Mouse (Mus musculus) left cerebral cortex, adult 18-20 months (tissue): ENCODE data around the gene Gm21828. TPM values are rescaled to one million over a fixed set of nuclear protein-coding genes. Genes with fewer than 3 reads are reported as not detected.
"Not testable (repeated sequence)": the region's sequence is repeated elsewhere in the genome, so short reads cannot be mapped to it uniquely, and the experiment has no call there.

Source experiments
- DNase-seq, 2 experiments: peaks; one replicate each; pipeline ENCODE4 v3.0.0; 2021 to 2022; ENCODE audit warnings: low spot score in 2 of 2, mixed read lengths in 1 of 2
- long read RNA-seq, 2 experiments: library from polyadenylated mRNA; stranded (forward); transcript quantifications; one replicate each; pipeline ENCODE4 v2.0.0; 2021
- total RNA-seq, 2 experiments: library from RNA; stranded (reverse); gene quantifications; 2 replicates each; pipeline ENCODE4 v1.2.3; 2021

The Gm21828 gene
- not detected for total RNA-seq
- long read RNA-seq, experiment 1: 0 reads
- long read RNA-seq, experiment 2: 0 reads

DNA sequence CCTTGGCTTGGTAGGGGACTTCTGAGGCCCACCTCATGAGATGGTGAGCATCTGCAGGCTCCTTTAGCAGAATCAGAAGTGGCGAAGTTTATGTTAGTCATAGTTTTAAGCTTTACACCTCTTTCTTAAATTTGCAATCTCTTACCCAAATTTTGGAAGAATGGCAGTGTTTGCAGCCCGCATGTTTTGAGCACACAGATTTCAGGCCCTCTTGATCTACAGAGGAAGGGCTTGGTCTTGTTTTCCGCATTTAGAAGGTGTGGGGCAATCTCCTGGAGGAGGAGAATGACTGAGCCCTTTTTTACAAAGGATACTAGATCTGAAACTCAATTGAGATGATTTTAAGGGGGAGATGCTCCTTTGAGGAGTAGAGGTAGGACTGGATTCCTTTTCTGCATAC lies at the start of gene Gm21828:
Gm21828 (minus strand) TSS at position 101 of the 400 bp plus-strand sequence.
- DNase-seq: not testable (repeated sequence)

DNA sequence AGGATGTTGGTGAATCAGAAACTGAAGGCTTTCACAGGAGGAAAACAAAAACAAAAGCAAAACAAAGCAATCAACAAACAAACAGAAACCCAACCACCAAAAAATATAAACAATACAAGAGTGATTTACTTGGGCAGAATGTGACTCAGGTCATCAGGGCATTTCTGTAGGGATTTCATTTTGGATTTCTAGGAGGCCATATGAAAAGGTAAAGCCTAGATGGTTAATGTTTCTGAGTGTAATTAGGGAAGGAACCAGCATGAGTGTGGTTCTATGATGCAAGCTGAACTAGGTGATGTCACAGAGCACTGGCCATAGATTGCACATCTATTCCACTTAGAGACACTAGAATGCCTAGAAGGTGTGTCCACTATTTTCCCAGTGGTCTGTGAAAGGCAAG lies 28.4 kb upstream of the Gm21828 start, which contains the start of the genes Gm21440 and Gm21454:
Gm21440 (plus strand) TSS at position 301 of the 400 bp plus-strand sequence.
Gm21454 (plus strand) TSS at position 352 of the 400 bp plus-strand sequence.
- DNase-seq: not testable (repeated sequence)

Other genes with a start within 250 kb of the Gm21828 start
- gene Gm20807, start 181.0 kb downstream of the Gm21828 start, total RNA-seq: not detected
- not detected for gene Gm21891, start 90.4 kb downstream of the Gm21828 start, total RNA-seq
- gene Gm21425, start 62.0 kb downstream of the Gm21828 start, total RNA-seq: not detected
- not detected for gene Gm21440, start 28.5 kb upstream of the Gm21828 start, total RNA-seq
- gene Gm21454, start 28.5 kb upstream of the Gm21828 start, total RNA-seq: not detected
- not detected for gene Gm21725, start 125.1 kb upstream of the Gm21828 start, total RNA-seq
- gene Gm21866, start 241.7 kb upstream of the Gm21828 start, total RNA-seq: not detected